Mouse (Mus musculus) lung, embryonic 14.5 days (tissue): ENCODE measurements around the gene Dcaf10. TPM values are rescaled to one million over a fixed set of nuclear protein-coding genes. Genes with fewer than 3 reads are reported as not detected.
A peak's percentile ranks its signal among the peaks of the same experiment; 100 is the strongest.

Experiments used
- ATAC-seq: fragments of 200-750 bp; cut with Nextera tagmentation; 2 replicates; pipeline ENCODE4 v1.8.0; 2017; ENCODE audit warnings: mild to moderate bottlenecking, moderate TSS enrichment, moderate library complexity; ENCODE audit not compliant: insufficient read depth
- DNase-seq: peaks from one replicate; pipeline ENCODE4 v3.0.0-alpha.2; 2015
- H3K27ac ChIP-seq: fragments of 300-500 bp; sonication (generic); 2 replicates; pipeline ENCODE4 v1.5.1; 2014; ENCODE audit warnings: low read depth, mild to moderate bottlenecking, moderate library complexity
- H3K27me3 ChIP-seq: fragments of 300-500 bp; sonication (generic); 2 replicates; pipeline ENCODE4 v1.6.1; 2014; ENCODE audit warnings: low read length, control low read depth; ENCODE audit not compliant: insufficient read depth
- H3K36me3 ChIP-seq: fragments of 300-500 bp; sonication (generic); 2 replicates; pipeline ENCODE4 v1.6.1; 2014; ENCODE audit warnings: control low read depth; ENCODE audit not compliant: insufficient read depth
- H3K4me1 ChIP-seq: fragments of 300-500 bp; sonication (generic); 2 replicates; pipeline ENCODE4 v1.6.1; 2014; ENCODE audit warnings: antibody characterized with exemption, control low read depth; ENCODE audit not compliant: insufficient read depth
- H3K4me2 ChIP-seq: fragments of 300-500 bp; sonication (generic); 2 replicates; pipeline ENCODE4 v1.6.1; 2014; ENCODE audit warnings: mild to moderate bottlenecking
- H3K4me3 ChIP-seq: fragments of 300-500 bp; sonication (generic); 2 replicates; pipeline ENCODE4 v1.5.1; 2014; ENCODE audit warnings: low read depth, low read length
- H3K9ac ChIP-seq: fragments of 300-500 bp; sonication (generic); 2 replicates; pipeline ENCODE4 v1.6.1; 2014
- H3K9me3 ChIP-seq: fragments of 300-500 bp; sonication (generic); 2 replicates; pipeline ENCODE4 v1.6.1; 2016; ENCODE audit warnings: low read depth, low read length, control low read depth
- CTCF ChIP-seq: IDR thresholded peaks from 2 replicates; pipeline ENCODE4 v1.5.1; 2016; ENCODE audit warnings: antibody characterized with exemption, low read depth
- WGBS: fragments of 180-500 bp; shearing (Covaris S2); extraction: QIAGEN DNeasy Blood & Tissue Kit; methylation state at CpG from one replicate; pipeline ENCODE4 v1.1.7; 2014; 5-methylcytosine and 5-hydroxymethylcytosine counted together
- microRNA-seq: library from miRNA; unstranded; fragments of <30 nt; microRNA quantifications from one replicate; pipeline ENCODE4, GENCODE M21; 2016; ENCODE audit warnings: borderline number of aligned reads
- polyA plus RNA-seq: library from polyadenylated mRNA; unstranded; fragments of >200 nt; fragmentation: Nextera tagmentation; extraction: Ambion mirVana; gene quantifications from 2 replicates; pipeline ENCODE4 v1.2.1, GENCODE M21; 2014

Dcaf10 gene
- polyA plus RNA-seq, 1 experiment from 2014 or later, result 18.8 TPM

DNA sequence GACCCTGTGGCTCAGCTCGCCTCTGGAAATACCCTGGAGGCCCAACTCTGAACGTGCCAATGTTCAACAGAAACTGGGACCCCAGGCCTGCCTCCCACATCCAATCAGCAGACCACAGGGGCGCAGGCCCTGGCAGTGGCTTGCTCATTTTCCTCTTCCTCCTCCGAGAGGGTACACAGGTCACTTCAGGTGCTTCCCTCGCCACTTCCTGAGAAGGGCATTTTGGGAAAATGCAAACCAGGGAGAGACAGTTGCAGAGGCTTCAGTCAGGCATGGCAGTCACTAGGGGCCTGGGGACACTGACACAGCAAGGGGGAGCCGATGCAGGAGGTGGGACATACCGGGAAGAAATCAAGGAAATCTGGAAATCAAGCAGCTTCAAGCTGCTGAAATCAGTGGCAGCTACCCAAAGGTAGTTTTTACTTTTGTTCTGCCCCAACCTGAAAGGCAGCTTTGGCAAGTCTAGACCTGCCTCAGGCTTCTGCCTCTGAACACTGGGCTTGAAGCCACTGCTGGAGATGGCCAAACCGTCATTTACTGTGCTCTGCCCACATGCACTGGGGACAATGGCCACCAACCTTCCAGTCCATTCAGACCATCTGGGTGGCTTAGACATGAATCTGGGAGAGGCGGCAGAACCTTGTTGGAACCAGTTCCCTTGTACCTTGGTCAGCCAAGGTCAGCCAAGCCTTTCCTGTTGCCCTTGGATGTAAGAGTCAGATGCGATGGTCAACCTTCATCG is 79.8 kb downstream of the Dcaf10 start:
- H3K4me1 ChIP-seq, result peaks cover 21% of the 10 kb centered on the region

DNA sequence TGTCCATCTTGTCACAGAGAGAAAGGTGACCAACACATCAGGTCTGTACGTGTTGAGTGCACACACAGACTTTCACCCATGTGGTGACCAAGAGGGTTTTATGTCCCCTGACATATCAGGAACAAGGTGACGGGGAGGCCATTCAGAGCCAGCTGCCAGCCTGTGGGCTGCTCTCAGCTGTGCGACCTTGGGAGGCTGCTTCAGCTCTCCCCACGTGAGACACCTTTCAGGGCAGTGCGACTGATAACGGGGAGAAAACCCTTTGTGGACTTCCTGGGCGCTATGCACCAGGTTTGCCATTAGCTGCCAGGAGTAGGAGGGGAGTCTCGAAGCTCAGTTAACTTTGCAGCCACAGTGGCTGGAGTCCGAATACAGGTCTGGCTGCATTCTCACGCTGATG is 80.7 kb downstream of the Dcaf10 start:
- no peak for ATAC-seq
- H3K4me1 ChIP-seq, result peaks cover 21% of the 10 kb centered on the region
- WGBS, result 71% methylated on average over 10 of the region's 10 CpGs

More for the DNA sequence above, 79.8 kb downstream of the Dcaf10 start:
- 0 out of 2 replicates have a peak overlapping the region, but pooled peaks have one; percentile 20 for H3K27ac ChIP-seq
- DNase-seq (no peak), ATAC-seq (no peak)
- peaks cover 5% of the 10 kb centered on the region; the same call in 1 of the 2 replicates for H3K36me3 ChIP-seq
- no peaks in the 10 kb centered on the region for H3K9me3 ChIP-seq
- H3K9ac ChIP-seq, result no peak overlapping the region
- TF ChIP-seq CTCF, result no peak
- no peak overlapping the region for H3K4me3 ChIP-seq
- 80% methylated on average over 11 of the region's 11 CpGs for WGBS
- H3K27me3 ChIP-seq, result no peaks in the 10 kb centered on the region
- no peak overlapping the region for H3K4me2 ChIP-seq

DNA sequence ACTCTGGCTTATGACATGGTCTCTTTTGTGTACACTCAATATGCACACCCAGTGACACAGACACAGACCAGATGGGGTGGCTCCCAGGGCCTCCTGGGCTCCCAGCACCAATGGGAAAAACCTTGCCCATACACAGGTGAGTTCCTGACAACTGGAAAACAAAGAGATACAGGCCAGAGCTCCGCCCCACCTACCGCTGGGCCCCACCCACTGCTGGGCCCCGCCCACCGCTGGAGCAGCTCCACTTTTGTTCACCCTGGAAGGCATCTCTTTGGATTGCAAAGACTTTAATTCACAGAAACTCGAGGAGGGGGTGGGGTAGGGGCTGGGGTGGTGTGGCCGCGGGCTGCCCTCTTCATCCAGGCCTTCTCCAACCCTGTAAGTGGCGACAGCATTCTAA is 81.5 kb downstream of the Dcaf10 start:
- TF ChIP-seq CTCF, result no peak
- Histone ChIP-seq H3K4me2 (no peak overlapping the region), H3K9me3 (no peaks in the 10 kb centered on the region), H3K27ac (peak overlapping the region; percentile 24; the same call in 1 of the 2 replicates), H3K4me1 (peaks cover 21% of the 10 kb centered on the region), H3K36me3 (peaks cover 5% of the 10 kb centered on the region; the same call in 1 of the 2 replicates), H3K27me3 (no peaks in the 10 kb centered on the region), H3K4me3 (no peak overlapping the region), H3K9ac (no peak overlapping the region)
- ATAC-seq, result no peak
- WGBS, result 35% methylated on average over 8 of the region's 8 CpGs
- DNase-seq, result peak; percentile 26

More for the DNA sequence above, 80.7 kb downstream of the Dcaf10 start:
- Histone ChIP-seq H3K27me3 (no peaks in the 10 kb centered on the region), H3K9ac (no peak overlapping the region), H3K36me3 (peaks cover 5% of the 10 kb centered on the region; the same call in 1 of the 2 replicates), H3K4me3 (no peak overlapping the region), H3K9me3 (no peaks in the 10 kb centered on the region), H3K27ac (no peak overlapping the region), H3K4me2 (no peak overlapping the region)
- no peak for DNase-seq
- no peak for TF ChIP-seq CTCF

DNA sequence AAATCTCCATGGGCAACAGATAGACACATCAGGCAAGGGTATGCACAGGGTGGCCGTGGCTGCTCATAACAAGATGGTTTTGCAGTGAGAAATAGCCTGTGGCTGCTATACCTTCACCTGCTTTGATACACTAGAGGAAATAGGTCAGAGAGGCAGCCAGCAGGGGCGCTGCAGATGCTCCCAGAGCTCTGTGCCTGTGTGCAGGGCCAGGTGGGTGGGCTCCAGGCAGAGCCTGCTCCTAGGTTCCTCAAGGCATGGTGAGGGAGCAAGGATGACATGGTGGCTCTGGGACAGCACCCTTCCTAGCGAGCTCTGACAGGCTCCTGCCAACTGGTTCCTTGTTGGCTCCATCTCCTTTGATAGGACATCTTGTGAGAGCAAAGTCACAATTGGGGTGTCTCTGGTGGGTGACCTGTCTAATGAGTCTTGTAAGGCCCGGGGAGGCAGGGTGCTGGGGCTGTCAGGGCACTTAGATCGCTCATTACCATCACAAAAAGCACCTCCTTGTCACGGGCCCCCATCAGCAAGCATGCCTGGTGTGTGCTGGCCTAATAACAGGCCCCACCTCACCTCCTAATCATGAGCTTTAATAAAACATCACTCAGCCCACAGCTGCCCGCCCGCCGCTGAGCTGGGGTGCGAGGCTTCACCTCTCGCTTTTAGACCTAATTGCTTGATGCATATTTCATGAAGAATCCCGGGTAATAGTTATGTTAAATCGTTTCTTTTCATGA is 85.0 kb downstream of the Dcaf10 start:
- Histone ChIP-seq H3K27me3 (no peaks in the 10 kb centered on the region), H3K36me3 (peaks cover 5% of the 10 kb centered on the region; the same call in 1 of the 2 replicates), H3K4me1 (peaks cover 9% of the 10 kb centered on the region; the same call in 1 of the 2 replicates), H3K27ac (no peak overlapping the region), H3K9me3 (no peaks in the 10 kb centered on the region), H3K4me3 (no peak overlapping the region), H3K9ac (no peak overlapping the region), H3K4me2 (no peak overlapping the region)
- TF ChIP-seq CTCF, result peak; percentile 64
- DNase-seq, result peak; percentile 51
- no peak for ATAC-seq
- 64% methylated on average over 13 of the region's 13 CpGs for WGBS

Small RNAs within 50 kb of the gene (microRNA-seq; reads per million reads assigned to microRNA genes)
- gene Gm25692, result not detected

Other genes with a start within 250 kb of the Dcaf10 start
- 213 and 216 TPM in 2 replicates for gene Tomm5, start 234.0 kb upstream of the Dcaf10 start, polyA plus RNA-seq
- gene Frmpd1, start 157.2 kb upstream of the Dcaf10 start, polyA plus RNA-seq, result 0.18 and 0.69 TPM in 2 replicates
- 17.2 and 18.3 TPM in 2 replicates for gene Trmt10b, start 45.0 kb upstream of the Dcaf10 start, polyA plus RNA-seq
- 83.7 and 85.2 TPM in 2 replicates for gene Exosc3, start 631 bp downstream of the Dcaf10 start, polyA plus RNA-seq
- 69.0 and 70.1 TPM in 2 replicates for gene Slc25a51, start 66.7 kb downstream of the Dcaf10 start, polyA plus RNA-seq
- 10.6 TPM in 2 replicates for gene Shb, start 190.4 kb downstream of the Dcaf10 start, polyA plus RNA-seq